Mouse (Mus musculus) ovary, postnatal 36 days (tissue): ENCODE results near the gene Trex2.
"Not testable (repeated sequence)": the region's sequence is repeated elsewhere in the genome, so short reads cannot be mapped to it uniquely, and the experiment has no call there.

ENCODE experiments used
- DNase-seq: peaks from one replicate; pipeline ENCODE4 v3.0.0; 2022; ENCODE audit warnings: low spot score, mixed read lengths

Gene Trex2

DNA sequence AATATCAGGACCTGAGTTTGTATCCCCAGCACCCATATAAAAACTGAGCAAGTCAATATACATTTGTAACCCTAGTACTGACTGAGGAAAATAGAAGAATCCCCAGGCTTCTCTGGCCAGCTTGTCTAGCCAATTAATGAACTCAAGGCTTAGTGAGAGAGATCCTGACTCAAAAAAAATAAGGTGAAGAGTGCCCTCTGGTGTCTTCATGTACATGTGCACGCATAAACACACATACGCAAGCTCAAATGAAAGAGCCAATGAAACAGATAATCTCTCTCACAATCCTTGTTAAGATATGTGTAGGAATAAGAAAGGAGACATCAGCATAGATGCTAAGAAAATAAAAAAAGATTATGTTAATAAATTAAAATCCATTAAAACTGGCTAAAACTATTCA, 5.1 kb downstream of the Trex2 start:
- DNase-seq: no peak

- no peak for DNase-seq
Observed at GRCm38 (mm10) chrX:73412767-73413166, 22.4 kb downstream of the Trex2 start.

- DNase-seq: no peak
Observed at GRCm38 (mm10) chrX:73410880-73411517, 24.1 kb downstream of the Trex2 start, which contains the start of gene Zfp92. Zfp92 (plus strand) TSS chrX:73411096.

DNA sequence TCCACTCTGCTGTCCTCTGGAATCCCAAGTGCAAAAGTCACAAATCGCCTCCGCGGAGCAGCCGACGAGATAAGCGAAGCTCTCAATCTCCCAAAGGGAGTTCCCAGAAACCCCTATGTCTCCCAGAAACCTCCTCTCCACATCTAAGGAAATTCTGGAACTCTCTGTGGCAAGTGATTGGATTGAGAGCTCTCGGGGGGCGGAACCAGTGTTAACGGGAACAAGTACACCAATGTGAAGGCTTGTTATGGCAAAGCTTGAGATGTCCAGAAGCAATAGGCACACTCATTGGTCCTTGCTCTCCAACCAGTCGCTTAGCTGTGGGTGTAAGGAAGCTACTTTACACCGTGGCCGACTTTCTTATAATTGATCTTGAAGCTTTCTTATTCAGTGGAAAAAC, 33.5 kb downstream of the Trex2 start:
- DNase-seq: no peak

DNA sequence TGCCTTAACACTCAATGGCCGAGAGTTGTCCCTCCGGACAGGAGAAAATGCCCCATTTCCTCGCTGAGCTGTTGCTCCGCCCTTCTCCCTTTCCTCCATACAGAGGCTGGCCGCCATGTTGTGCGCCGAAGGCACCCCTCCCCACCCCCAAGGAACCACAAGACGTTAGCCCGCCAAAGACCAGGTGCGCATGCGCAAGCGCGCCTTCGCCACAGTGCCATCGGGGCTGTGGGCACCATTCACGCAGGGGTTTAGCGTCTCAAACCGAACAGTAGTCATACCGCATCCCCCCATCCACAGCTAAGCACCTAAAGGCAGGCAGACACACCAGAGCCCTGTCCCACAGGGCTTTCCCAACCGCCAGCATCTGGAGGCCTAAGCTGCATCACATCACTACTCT, 34.2 kb downstream of the Trex2 start:
- no peak for DNase-seq

DNA sequence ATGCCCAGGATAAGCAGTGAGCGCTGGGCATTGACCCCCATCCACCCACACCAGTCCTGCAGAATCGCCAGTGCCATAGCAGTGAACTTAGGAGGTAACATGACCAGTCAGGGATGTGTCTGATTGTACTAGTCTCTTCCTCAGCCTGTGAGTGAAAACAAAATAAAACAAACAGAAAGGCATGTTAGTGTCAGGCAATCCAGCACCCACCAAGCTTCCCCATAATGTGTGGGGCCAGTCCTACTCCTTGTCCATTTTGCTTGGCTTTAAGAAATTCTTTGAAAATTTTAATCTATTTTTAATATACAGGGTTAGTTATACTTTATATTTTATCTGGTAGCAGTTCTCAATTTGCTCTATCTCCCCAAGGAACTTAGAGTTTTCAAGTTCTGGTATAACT, 36.5 kb downstream of the Trex2 start, which contains the start of gene Gm18336:
Gm18336 (minus strand) TSS at position 101 of the 400 bp plus-strand sequence.
- not testable (repeated sequence) for DNase-seq

GRCm38 (mm10) chrX:73396446-73396845, 38.7 kb downstream of the Trex2 start:
- no peak for DNase-seq

GRCm38 (mm10) chrX:73391481-73391880, 43.7 kb downstream of the Trex2 start:
- no peak for DNase-seq

- DNase-seq: no peak
Observed at GRCm38 (mm10) chrX:73384924-73385323, 50.2 kb downstream of the Trex2 start.

- DNase-seq: no peak
Observed at GRCm38 (mm10) chrX:73384419-73384818, 50.7 kb downstream of the Trex2 start.
